In the genomic region with DNA sequence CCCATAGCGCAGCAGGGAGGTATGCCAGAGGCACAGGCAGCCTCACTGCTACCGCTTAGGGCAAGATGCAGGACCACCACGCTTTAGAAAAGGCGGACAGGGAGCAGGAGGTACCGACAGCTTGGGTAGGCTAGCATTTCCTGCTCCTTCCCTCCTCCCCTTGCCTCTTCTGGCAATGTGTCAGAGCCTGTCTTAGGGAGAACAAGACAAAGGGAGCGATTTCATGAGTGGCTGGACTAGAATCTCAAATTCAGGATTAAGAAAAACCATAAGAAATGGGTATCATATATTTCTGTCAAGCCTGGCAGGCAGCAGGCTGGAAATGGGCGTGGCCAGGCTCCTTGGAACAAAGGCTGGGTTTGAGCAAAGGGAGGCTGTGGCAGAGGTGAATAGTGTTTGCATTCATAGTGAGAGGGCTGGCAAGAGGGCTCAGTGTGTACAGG, we compare ENCODE assay signal across 9 mouse cellular contexts. TPM values are rescaled to one million over a fixed set of nuclear protein-coding genes. Genes with fewer than 3 reads are reported as not detected.
DNase-seq lines count a peak whose midpoint lies in the region; ATAC-seq lines count a peak whose summit lies in the region.
"Had no signal": no experiment of that assay in that cellular context is flagged by ENCODE, and none has a peak within 500 bp of the region (broad histone marks: within the 10 kb centered on the region; RNA-seq: fewer than 3 reads in every experiment).

No protein-coding gene starts in this region.

- peaks cover 49% of the 10 kb centered on the region for H3K4me1 ChIP-seq in kidney, embryonic 15.5 days
- peaks cover 55% of the 10 kb centered on the region for H3K4me1 ChIP-seq in heart, embryonic 11.5 days (ENCODE audit: control insufficient read depth, insufficient read depth, low read length)
- peaks cover 47% of the 10 kb centered on the region for H3K4me1 ChIP-seq in midbrain, embryonic 10.5 days

- peak overlapping the region; percentile 42; the same call in 1 of the 2 replicates for H3K27ac ChIP-seq in kidney, embryonic 15.5 days
- peak overlapping the region; percentile 36 for H3K27ac ChIP-seq in heart, embryonic 11.5 days (ENCODE audit: low read depth, low read length)
- peak overlapping the region; percentile 81 for H3K27ac ChIP-seq in midbrain, embryonic 10.5 days (replicated peaks)

- peaks cover 27% of the 10 kb centered on the region for H3K36me3 ChIP-seq in kidney, embryonic 15.5 days
- H3K36me3 ChIP-seq in heart, embryonic 11.5 days (ENCODE audit: control insufficient read depth, insufficient read depth, low read length), result no peaks in the 10 kb centered on the region
- H3K36me3 ChIP-seq in midbrain, embryonic 10.5 days, result peaks cover 30% of the 10 kb centered on the region

- no peak overlapping the region for H3K9ac ChIP-seq in kidney, embryonic 15.5 days
- H3K9ac ChIP-seq in heart, embryonic 11.5 days (ENCODE audit: low read depth, low read length), result no peak overlapping the region

- no peaks in the 10 kb centered on the region for H3K27me3 ChIP-seq in kidney, embryonic 15.5 days
- no peaks in the 10 kb centered on the region for H3K27me3 ChIP-seq in heart, embryonic 11.5 days (ENCODE audit: control insufficient read depth, insufficient read depth, low read length)
- no peaks in the 10 kb centered on the region for H3K27me3 ChIP-seq in midbrain, embryonic 10.5 days (ENCODE audit: low read depth, poor library complexity, severe bottlenecking)
- H3K27me3 ChIP-seq: CH12.LX had no signal

- H3K9me3 ChIP-seq in kidney, embryonic 15.5 days (replicated peaks), result no peaks in the 10 kb centered on the region
- H3K9me3 ChIP-seq in heart, embryonic 11.5 days (replicated peaks; ENCODE audit: control insufficient read depth, low read length), result no peaks in the 10 kb centered on the region
- peaks cover 4% of the 10 kb centered on the region; the same call in 1 of the 2 replicates for H3K9me3 ChIP-seq in midbrain, embryonic 10.5 days (replicated peaks)

- no peak for ATAC-seq in kidney, embryonic 15.5 days (replicated peaks; ENCODE audit: low FRiP score)
- no peak for ATAC-seq in heart, embryonic 11.5 days (replicated peaks; ENCODE audit: insufficient number of reproducible peaks, low FRiP score, low TSS enrichment)
- no peak for ATAC-seq in monocyte, adult 5-6 weeks (replicated peaks; ENCODE audit: insufficient number of reproducible peaks, low FRiP score, low TSS enrichment, poor library complexity, severe bottlenecking)

- H3K4me3 ChIP-seq in kidney, embryonic 15.5 days (replicated peaks), result no peak overlapping the region
- no peak overlapping the region for H3K4me3 ChIP-seq in heart, embryonic 11.5 days (ENCODE audit: low read depth, low read length)
- no peak overlapping the region for H3K4me3 ChIP-seq in midbrain, embryonic 10.5 days

- WGBS in kidney, embryonic 15.5 days, result 47% methylated on average over 7 of the region's 7 CpGs
- WGBS in heart, embryonic 11.5 days (ENCODE audit: insufficient replicate concordance), result 38% methylated on average over 7 of the region's 7 CpGs
- 29% methylated on average over 7 of the region's 7 CpGs for WGBS in midbrain, embryonic 10.5 days

- 0 out of 2 replicates have a peak overlapping the region, but pooled peaks have one; percentile 20 for H3K4me2 ChIP-seq in kidney, embryonic 15.5 days
- H3K4me2 ChIP-seq in heart, embryonic 11.5 days, result peak overlapping the region; percentile 41

- no peak for DNase-seq in kidney, adult 9 months
- peak; percentile 69 for DNase-seq in cerebellum, adult 8-10 months
- DNase-seq in midbrain, embryonic 10.5 days (ENCODE audit: low spot score), result no peak
- DNase-seq in urinary bladder, postnatal 36 days (ENCODE audit: low spot score in 2 of 2), result no peak
- no peak for DNase-seq in urinary bladder, postnatal 4 days (ENCODE audit: low spot score in 2 of 2)

RNA-seq across cellular contexts. Expression of a gene that starts 23.3 kb away (rescaled TPM):
- 36.7 and 41.8 TPM in 2 replicates for polyA plus RNA-seq in kidney, embryonic 15.5 days (2015; fragmentation: Nextera tagmentation; extraction: Ambion mirVana)
- 12.3 and 18.1 TPM in 2 replicates for polyA plus RNA-seq in heart, embryonic 11.5 days (2014; fragmentation: Nextera tagmentation; extraction: Ambion mirVana)
- 17.5 and 29.8 TPM in 2 replicates for polyA plus RNA-seq in midbrain, embryonic 10.5 days (2016; fragmentation: Nextera tagmentation; extraction: Ambion mirVana)
- total RNA-seq in monocyte, adult 5-6 weeks (2017), result 0.43 to 4.3 TPM (median 1.2 TPM) in 3 replicates

RNA-seq across cellular contexts. Expression of a gene that starts 44.9 kb away (rescaled TPM):
- 62.1 and 64.8 TPM in 2 replicates for polyA plus RNA-seq in kidney, embryonic 15.5 days (2015; fragmentation: Nextera tagmentation; extraction: Ambion mirVana)
- polyA plus RNA-seq in heart, embryonic 11.5 days (2014; fragmentation: Nextera tagmentation; extraction: Ambion mirVana), result 36.3 and 36.8 TPM in 2 replicates
- 54.8 and 56.6 TPM in 2 replicates for polyA plus RNA-seq in midbrain, embryonic 10.5 days (2016; fragmentation: Nextera tagmentation; extraction: Ambion mirVana)
- 2.7 to 6.5 TPM (median 4.1 TPM) in 3 replicates for total RNA-seq in monocyte, adult 5-6 weeks (2017)
